Mouse (Mus musculus): ENCODE measurements at regions not wholly inside any gene's neighbourhood (a gene's known extent, or its start where the extent isn't known, plus 50 kb on each side); places are given as distances from the start of the nearest gene placed in this dataset.

GRCm38 (mm10) chr8:128214256-128214655 is 144.1 kb upstream of the Nrp1 start:
- DNase-seq (ENCODE audit: extremely low spot score, low spot score): no peak

DNA sequence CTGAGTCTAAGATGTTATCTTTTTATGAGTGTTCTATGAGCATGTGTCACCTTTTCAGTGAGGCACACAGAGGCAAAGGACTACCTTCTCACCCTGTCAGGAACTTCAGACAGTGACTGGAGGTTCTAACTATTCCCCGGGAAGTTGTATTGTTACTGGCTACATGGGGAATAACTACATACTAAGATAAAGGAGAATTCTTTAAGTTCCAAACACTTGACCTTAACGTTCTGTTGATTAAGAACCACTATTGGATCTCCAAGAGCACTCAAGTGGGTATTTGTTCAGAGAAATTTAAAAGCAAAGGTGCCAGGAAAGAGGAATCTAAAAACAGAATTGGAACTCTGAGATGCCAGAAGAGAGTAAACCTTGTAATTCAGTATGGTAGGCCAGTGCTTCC is 139.5 kb upstream of the Nrp1 start:
- no peak for DNase-seq (ENCODE audit: extremely low spot score, low spot score)

- no peak for DNase-seq (ENCODE audit: extremely low spot score, low spot score)
Measured at GRCm38 (mm10) chr8:128219539-128219938, 138.9 kb upstream of the Nrp1 start.

GRCm38 (mm10) chr8:128223092-128223491 is 135.3 kb upstream of the Nrp1 start:
- no peak for DNase-seq (ENCODE audit: extremely low spot score, low spot score)

DNA sequence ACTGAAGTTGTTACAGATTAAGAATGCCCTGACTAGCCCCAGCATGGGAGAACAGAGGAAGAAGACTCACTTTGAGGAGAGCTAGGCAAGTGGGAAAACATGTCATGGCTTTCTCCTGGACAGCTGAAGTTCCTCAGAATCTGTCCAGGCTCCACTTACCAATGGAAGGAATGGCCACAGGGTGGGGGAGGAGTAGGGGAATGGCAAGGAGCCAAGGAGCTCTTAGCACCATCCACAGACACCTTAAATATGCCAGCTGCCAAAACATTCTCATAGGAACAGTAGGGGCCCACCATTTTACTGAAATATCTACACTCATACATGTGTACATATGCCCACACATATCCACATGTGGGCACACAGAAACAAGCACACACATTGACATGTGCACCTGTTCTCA is 134.9 kb upstream of the Nrp1 start:
- no peak for DNase-seq (ENCODE audit: extremely low spot score, low spot score)

DNA sequence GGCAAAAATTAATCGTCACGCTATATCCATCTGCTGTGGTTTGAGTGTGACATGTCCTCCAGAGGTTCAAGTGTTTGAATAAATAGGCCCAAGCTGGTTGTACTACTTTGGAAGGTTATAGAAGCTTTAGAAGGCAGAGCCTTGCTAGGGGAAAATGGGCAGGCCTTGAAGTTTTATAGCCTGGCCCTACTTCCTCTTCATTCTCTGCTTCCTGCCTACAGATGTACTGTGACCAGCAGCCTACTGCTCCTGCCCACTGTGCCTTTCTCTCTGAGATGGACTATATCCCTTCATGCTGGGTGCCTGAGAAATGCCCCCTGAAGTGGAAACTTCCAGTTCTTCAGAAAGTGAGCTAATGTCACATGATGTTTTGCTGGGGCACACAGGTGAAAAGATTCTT is 133.3 kb upstream of the Nrp1 start:
- DNase-seq (ENCODE audit: extremely low spot score, low spot score): no peak

GRCm38 (mm10) chr8:128235071-128235470 is 123.3 kb upstream of the Nrp1 start:
- no peak for DNase-seq (ENCODE audit: extremely low spot score, low spot score)

DNA sequence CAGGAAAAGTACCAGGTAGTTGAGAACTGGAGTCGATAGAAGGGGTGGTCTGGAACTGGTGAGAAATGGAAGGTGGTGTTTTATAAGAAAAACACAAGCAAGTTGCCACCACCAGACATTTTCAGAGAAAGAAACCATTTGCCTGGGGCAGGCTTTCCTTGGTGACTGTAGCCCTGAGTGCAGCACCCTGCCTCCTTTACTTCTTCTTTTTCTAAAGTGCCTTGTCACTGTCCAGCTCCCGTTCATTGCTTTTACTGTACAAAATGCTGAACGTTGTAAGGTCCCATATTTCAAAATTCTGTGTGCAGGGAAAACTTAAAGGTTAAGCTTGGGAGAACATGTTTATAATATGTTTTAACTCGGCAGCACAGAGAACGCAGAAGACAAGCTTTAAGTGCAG is 122.9 kb upstream of the Nrp1 start:
- no peak for DNase-seq (ENCODE audit: extremely low spot score, low spot score)

DNA sequence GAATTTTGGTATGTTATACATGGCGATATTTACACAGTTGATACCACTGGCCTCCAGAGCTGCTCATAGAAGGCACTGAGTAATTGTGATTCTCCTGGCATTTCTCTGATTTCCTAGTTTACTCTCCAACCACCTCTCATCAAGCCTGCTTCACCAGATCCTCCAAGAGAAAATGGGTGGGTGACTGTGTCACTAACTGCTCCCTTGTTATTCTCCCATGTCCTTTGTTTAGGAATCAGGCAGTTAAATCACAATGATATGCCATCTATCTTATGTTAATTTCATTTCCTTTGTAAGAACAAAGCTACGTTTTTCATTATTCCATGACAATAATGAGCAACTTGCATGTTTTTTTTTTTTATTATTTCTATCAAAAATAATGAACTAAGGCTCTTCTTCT is 122.3 kb upstream of the Nrp1 start:
- DNase-seq (ENCODE audit: extremely low spot score, low spot score): no peak

DNA sequence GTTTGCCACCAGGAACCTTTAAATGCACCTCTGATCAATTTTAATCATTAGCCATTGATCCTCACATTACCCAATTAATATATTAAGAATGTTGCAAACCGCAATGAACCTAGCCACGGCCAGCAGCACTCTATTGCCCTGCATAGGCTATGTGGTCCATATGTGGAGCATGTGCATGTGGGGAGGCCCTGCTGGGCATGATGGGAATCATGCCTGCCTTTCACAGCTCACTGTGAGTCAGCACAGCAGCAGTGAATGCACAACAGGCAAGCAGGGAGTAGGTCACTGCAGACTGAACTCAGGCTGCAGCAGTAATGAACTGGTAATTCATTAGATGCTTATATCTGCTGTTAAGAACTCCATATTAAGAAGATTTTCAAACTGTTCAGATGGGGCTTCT is 119.5 kb upstream of the Nrp1 start:
- DNase-seq (ENCODE audit: extremely low spot score, low spot score): no peak

DNA sequence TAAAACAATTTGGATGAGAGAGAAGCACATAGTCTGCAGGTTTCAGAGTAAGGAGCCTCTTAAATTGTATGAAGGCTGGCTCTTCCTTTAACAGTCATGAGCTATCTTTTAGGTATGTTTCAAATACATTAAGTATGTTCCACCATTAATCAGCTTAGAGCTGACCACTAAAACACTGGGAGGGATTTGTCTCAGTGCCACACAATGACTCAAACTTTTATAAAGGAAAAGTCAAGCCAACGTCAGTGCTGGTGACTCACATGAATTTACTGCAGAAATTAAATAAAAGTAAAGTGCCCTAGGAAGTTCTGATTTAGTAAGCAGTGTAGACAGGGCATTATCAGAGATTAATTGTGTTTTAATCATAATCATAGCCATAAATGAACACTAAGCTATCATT is 118.6 kb upstream of the Nrp1 start:
- no peak for DNase-seq (ENCODE audit: extremely low spot score, low spot score)

- no peak for DNase-seq (ENCODE audit: extremely low spot score, low spot score)
Measured at GRCm38 (mm10) chr8:128241200-128241599, 117.2 kb upstream of the Nrp1 start.

GRCm38 (mm10) chr8:128242465-128243251 is 115.7 kb upstream of the Nrp1 start:
- DNase-seq (ENCODE audit: extremely low spot score, low spot score): no peak

DNA sequence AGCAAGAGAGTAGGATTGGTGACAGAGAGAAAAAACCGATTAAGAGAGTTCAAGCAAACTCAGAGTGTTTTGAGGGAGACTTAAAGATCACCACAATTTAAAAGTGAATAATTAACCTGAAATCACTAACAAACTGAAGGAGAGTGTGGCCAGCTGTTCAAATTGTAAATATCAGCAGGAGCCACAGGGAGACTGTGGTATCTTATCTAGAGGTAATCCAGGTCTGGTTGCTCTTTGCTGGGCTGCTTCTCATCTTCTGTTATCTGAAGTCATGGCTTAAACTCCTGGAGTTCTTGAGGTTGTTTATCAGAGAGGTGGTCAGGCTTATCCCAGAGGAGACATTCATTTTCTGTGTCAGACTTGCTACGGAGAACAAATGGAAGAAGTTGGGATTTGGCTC is 106.7 kb upstream of the Nrp1 start:
- DNase-seq (ENCODE audit: extremely low spot score, low spot score): no peak

GRCm38 (mm10) chr8:128260836-128261235 is 97.6 kb upstream of the Nrp1 start:
- DNase-seq (ENCODE audit: extremely low spot score, low spot score): no peak

- DNase-seq (ENCODE audit: extremely low spot score, low spot score): no peak
Measured at GRCm38 (mm10) chr8:128261367-128261766, 97.0 kb upstream of the Nrp1 start.

GRCm38 (mm10) chr8:128263251-128263947 is 95.0 kb upstream of the Nrp1 start:
- peak; percentile 35 for DNase-seq (ENCODE audit: extremely low spot score, low spot score)

DNA sequence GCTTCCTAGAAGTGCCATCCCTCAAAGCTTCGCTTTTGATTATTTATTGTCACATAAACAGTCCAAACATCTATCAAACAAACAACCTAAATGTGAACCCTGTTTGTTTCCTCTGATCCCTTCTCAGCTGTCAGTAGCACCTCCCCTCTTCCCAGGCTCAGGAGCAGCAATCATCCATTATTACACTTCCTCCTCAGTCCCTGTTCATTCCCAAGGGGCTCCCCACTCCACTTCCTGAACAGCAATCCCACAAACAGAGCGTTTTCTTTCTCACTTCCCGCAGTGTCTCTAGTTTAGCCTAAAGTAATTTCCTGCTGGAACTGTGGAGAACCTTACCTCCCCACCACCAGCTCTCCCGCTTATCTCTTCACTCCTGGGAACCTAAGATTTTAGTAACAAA is 91.1 kb upstream of the Nrp1 start:
- no peak for DNase-seq (ENCODE audit: extremely low spot score, low spot score)

DNA sequence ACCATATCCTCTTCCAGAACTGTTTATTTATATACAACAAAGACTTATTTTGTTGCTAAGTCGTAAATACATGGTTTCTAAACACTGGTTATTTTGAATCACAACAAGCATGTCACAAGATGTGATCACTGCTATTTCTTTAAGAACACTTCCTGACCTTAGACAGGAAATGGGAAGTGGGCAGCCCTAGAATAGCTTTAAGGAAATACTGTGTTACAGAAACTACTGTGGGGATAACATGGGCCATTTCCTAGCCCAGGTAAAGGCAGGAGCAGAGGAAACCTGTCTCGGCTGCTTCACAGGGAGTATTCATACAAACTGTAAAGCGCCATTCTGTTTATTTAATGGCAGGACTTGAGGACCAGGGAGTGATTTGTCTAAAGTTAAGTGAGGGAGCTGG is 90.4 kb upstream of the Nrp1 start:
- no peak for DNase-seq (ENCODE audit: extremely low spot score, low spot score)

DNA sequence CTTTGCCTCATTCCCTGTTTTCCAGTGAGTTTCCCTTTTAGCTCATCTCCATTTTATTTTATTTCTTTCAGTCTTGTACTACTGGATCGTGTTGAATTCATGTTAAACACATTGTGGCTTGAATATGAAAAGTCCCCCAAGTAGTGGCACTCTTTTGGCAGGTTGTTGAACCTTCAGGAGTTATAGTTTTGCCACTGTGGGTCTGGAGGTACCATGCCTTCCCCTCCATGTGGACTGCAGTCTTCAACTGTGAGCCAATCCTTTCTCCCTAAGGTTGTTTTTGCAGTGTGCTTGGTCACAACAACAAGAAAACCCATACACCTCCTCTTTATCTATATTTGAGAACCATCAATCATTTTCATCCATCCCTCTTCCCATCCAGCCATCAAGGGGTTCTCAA is 88.9 kb upstream of the Nrp1 start:
- no peak for DNase-seq (ENCODE audit: extremely low spot score, low spot score)

DNA sequence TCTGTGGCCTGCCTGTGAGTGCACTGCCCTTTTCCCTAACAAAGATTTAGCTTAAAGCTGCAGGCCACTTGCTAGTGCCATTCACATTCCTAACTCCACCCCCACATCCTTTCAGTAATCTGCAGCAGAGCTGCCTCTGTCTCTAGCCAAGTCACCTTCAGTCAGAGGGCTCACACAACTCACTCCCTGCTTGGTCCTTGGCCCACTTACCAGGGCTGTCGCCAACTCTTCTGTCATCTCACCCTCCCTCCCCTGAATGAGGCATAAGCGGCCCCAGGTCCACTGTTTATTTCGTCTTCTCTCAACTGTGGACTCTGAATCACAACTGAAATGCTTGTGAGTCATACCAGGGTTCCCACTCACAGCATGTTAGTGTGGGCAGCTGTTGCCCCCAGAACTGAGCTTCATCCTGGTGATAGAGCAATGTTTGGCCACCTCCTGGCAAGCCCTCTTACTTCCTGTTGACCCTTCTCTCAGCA is 85.5 kb upstream of the Nrp1 start:
- DNase-seq (ENCODE audit: extremely low spot score, low spot score): no peak

DNA sequence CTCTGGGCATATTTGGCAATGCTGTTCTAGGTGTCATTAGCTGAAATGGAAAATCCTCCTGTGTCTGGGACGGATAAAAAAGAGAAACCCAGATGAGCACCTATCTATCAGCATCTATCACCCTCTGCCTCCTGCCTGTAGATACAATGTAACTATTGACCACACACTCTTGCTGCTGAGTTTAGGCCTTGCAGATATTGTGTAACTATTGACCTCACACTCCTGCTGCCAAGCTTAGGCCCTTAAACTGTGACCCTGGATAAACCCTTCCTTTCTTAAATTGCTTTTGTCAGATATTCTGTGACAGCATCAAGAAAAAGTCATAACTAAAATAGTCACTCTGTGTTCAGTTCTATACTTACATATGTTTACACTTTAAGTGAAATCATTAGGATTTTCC is 81.9 kb upstream of the Nrp1 start:
- no peak for DNase-seq (ENCODE audit: extremely low spot score, low spot score)

DNA sequence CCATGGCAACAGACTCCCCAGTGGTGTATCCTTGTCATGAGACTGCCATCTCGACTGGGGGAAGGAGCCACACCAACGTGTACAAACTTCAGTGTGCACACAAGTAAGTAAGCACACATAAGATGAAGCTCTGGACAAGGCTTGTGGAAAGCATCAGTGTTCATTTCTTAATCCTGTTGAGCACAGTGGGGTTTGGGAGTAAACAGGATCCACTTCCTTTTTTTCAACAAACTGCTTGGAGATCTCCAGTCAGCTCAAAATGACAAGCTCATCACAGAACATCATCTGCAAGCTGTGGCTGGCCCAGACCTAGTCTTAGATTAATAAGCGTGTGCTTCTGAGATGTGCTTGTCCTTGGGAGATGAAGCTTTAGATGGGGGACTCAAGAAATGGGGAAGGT is 75.6 kb upstream of the Nrp1 start:
- no peak for DNase-seq (ENCODE audit: extremely low spot score, low spot score)

All from neural tube, embryonic 10.5 days (tissue).